Mouse (Mus musculus): Measurements from ENCODE around the gene Rabep2. TPM values are rescaled to one million over a fixed set of nuclear protein-coding genes. Genes with fewer than 3 reads are reported as not detected.

The Rabep2 gene
- polyA plus RNA-seq, 1 experiment from 2014 or later, result 19.1 TPM

Other genes with a start within 250 kb of the Rabep2 start
- gene Xpo6, start 228.3 kb upstream of the Rabep2 start, polyA plus RNA-seq (2015; fragmentation: Nextera tagmentation; extraction: Ambion mirVana), result 27.7 and 29.5 TPM in 2 replicates
- 12.7 and 13.7 TPM in 2 replicates for gene Sbk1, start 156.1 kb upstream of the Rabep2 start, polyA plus RNA-seq (2015; fragmentation: Nextera tagmentation; extraction: Ambion mirVana)
- 3.0 and 3.1 TPM in 2 replicates for gene Lat, start 59.2 kb upstream of the Rabep2 start, polyA plus RNA-seq (2015; fragmentation: Nextera tagmentation; extraction: Ambion mirVana)
- gene Spns1, start 51.3 kb upstream of the Rabep2 start, polyA plus RNA-seq (2015; fragmentation: Nextera tagmentation; extraction: Ambion mirVana), result 43.7 and 44.9 TPM in 2 replicates
- gene Nfatc2ip, start 32.0 kb upstream of the Rabep2 start, polyA plus RNA-seq (2015; fragmentation: Nextera tagmentation; extraction: Ambion mirVana), result 1.0 and 1.7 TPM in 2 replicates
- gene Cd19, start 13.9 kb upstream of the Rabep2 start, polyA plus RNA-seq (2015; fragmentation: Nextera tagmentation; extraction: Ambion mirVana), result not detected in 2 replicates
- 1.3 and 2.2 TPM in 2 replicates for gene Atp2a1, start 34.3 kb downstream of the Rabep2 start, polyA plus RNA-seq (2015; fragmentation: Nextera tagmentation; extraction: Ambion mirVana)
- gene Sh2b1, start 46.7 kb downstream of the Rabep2 start, polyA plus RNA-seq (2015; fragmentation: Nextera tagmentation; extraction: Ambion mirVana), result 40.7 and 41.2 TPM in 2 replicates
- 160 and 181 TPM in 2 replicates for gene Tufm, start 58.6 kb downstream of the Rabep2 start, polyA plus RNA-seq (2015; fragmentation: Nextera tagmentation; extraction: Ambion mirVana)
- gene Atxn2l, start 74.7 kb downstream of the Rabep2 start, polyA plus RNA-seq (2015; fragmentation: Nextera tagmentation; extraction: Ambion mirVana), result 32.8 and 36.1 TPM in 2 replicates
- 129 and 135 TPM in 2 replicates for gene Eif3c, start 137.7 kb downstream of the Rabep2 start, polyA plus RNA-seq (2015; fragmentation: Nextera tagmentation; extraction: Ambion mirVana)
- 0.15 and 0.33 TPM in 2 replicates for gene Apobr, start 156.2 kb downstream of the Rabep2 start, polyA plus RNA-seq (2015; fragmentation: Nextera tagmentation; extraction: Ambion mirVana)
- 19.4 and 22.1 TPM in 2 replicates for gene Cln3, start 157.1 kb downstream of the Rabep2 start, polyA plus RNA-seq (2015; fragmentation: Nextera tagmentation; extraction: Ambion mirVana)
- gene Il27, start 166.2 kb downstream of the Rabep2 start, polyA plus RNA-seq (2015; fragmentation: Nextera tagmentation; extraction: Ambion mirVana), result not detected in 2 replicates
- 6.2 and 9.3 TPM in 2 replicates for gene Nupr1, start 202.1 kb downstream of the Rabep2 start, polyA plus RNA-seq (2015; fragmentation: Nextera tagmentation; extraction: Ambion mirVana)
- 27.7 and 28.8 TPM in 2 replicates for gene Sgf29, start 220.6 kb downstream of the Rabep2 start, polyA plus RNA-seq (2015; fragmentation: Nextera tagmentation; extraction: Ambion mirVana)
- gene Sult1a1, start 247.7 kb downstream of the Rabep2 start, polyA plus RNA-seq (2015; fragmentation: Nextera tagmentation; extraction: Ambion mirVana), result 5.8 and 6.2 TPM in 2 replicates

Data from heart, embryonic 13.5 days (tissue).